Mouse (Mus musculus) megakaryocyte, adult 5-6 weeks (primary cell): ENCODE results near the gene Gmnn. TPM values are rescaled to one million over a fixed set of nuclear protein-coding genes. Genes with fewer than 3 reads are reported as not detected.
"Not testable (repeated sequence)": the region's sequence is repeated elsewhere in the genome, so short reads cannot be mapped to it uniquely, and the experiment has no call there.

Experiments used
- ATAC-seq: 2 replicates; pipeline ENCODE4 v1.8.0; 2016; ENCODE audit warnings: mild to moderate bottlenecking, inconsistent platforms; ENCODE audit not compliant: poor library complexity, severe bottlenecking
- total RNA-seq, 2 experiments: library from RNA; stranded (forward) in 1 of 2; stranded (reverse) in 1 of 2; fragments of 153-499, 151-499 nt in 1 of 2; fragments of 221-1000, 200-1000 nt in 1 of 2; gene quantifications; 2 replicates each; pipeline versions ENCODE4 v1.2.3 to v1.2.4; 2015 to 2017

The Gmnn gene
- total RNA-seq (2015) (161 and 181 TPM in 2 replicates), total RNA-seq (2017) (175 and 177 TPM in 2 replicates)

GRCm38 (mm10) chr13:24761403-24762227, at the start of gene Gmnn:
Gene Gmnn (minus strand): TSS chr13:24761923.
- ATAC-seq = peak; percentile 94

- no peak for ATAC-seq
Measured at GRCm38 (mm10) chr13:24806079-24806478, 44.4 kb upstream of the Gmnn start.

DNA sequence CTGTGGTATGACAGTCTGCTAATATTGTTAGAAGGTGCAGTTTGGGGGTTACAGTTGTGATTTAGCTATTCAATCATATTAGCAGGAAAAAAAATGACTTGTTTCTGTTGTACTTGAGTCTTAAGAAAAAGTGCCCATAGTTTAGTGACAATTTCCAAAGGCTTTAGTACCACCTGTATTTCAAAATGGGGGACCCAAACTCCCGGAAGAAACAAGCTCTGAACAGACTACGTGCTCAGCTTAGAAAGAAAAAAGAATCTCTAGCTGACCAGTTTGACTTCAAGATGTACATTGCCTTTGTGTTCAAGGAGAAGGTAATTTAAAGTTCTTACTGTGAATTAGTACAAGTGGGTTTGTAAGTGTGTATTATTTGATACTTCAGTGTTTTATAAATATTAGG, 41.5 kb upstream of the Gmnn start:
- no peak for ATAC-seq

GRCm38 (mm10) chr13:24802131-24802691, 40.5 kb upstream of the Gmnn start:
- peak; percentile 39 for ATAC-seq

GRCm38 (mm10) chr13:24801308-24801921, 39.7 kb upstream of the Gmnn start, which contains the start of gene BC005537:
Gene BC005537 (plus strand): TSS chr13:24801657.
- ATAC-seq = peak; percentile 58

DNA sequence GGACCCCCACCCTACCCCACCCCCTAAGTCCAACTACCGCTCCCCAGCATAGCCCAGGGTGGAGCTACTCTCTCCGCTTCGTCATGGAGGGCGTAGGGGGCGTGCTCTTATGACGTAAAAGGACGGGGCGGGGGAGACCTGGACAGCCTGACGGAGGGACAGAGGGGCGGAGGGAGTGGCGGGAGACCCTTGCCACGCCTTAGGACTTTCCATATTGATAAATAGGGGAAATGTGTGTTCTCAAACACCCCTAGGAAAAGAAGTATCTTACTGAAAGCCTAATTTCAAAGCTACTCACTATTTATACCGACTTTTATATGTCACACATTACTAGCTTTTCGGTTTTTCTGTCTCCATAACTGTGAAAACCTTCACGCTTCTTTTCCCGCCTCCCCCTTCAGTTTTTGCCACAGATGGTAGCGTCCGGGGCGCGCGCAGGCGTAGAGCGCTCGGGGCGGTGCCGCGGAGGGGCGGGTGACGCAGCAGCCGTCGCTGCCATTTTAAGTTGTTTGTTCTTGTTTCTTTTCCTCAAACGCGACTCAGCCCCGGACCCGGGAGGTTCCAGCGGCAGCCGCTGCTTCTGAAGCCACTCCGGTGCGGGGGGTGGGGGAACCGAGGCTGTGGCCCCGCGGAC, 39.1 kb upstream of the Gmnn start:
- ATAC-seq = peak; percentile 82

DNA sequence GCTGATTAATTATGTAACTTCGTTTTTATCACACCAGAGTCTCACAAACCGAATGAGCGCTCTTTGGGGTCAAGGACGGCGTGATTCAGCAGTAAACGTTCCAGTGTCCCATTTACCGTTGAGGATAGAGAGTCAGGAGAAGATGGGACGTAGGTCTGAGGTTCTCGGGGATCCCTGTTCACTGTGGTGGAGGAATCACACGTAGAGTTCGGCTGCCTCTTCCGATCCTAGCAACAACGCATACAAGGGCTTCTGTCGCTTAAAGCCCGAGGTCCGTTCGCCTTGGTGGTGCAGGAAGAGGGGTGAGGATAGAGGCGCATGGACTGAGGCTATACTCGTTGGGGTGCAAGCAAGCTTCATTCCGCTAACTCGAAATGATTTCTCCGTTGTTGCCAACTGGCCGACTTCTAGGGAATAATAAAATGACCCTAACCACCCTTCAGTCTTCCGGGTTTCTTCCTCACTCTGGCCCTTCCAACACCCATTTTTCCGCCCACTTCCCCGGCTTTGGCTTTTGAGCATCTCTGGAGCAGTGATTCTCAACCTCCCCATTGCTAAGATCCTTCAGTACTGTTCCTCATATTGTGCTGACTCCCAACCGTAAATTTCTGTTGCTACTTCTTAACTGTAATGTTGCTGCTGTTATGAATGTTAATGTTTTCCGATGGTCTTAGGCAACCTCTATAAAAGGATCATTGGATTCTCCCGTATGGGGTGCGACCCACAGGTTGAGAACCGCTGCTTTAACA, 38.4 kb upstream of the Gmnn start:
- ATAC-seq = peak; percentile 1; the same call in 1 of the 2 replicates

- ATAC-seq = no peak
Measured at GRCm38 (mm10) chr13:24799378-24799777, 37.7 kb upstream of the Gmnn start.

DNA sequence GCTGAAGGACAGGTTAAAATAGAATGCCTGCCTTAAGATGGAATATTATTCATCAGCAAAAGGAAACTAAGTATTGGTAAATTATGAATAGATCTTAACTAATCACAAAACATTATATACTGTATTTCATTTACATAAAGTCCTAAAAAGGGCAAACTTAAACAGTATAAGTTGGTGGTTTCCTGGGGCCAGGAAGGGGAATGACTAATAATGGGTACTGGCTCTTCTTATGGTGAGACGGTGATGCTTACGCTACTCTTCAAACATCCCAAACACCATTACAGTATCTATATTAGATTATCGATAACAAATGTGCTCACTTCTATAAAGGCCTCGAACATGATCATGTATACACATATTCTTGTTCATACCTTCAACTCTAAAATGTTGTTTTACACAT, 37.0 kb upstream of the Gmnn start:
- ATAC-seq = no peak

DNA sequence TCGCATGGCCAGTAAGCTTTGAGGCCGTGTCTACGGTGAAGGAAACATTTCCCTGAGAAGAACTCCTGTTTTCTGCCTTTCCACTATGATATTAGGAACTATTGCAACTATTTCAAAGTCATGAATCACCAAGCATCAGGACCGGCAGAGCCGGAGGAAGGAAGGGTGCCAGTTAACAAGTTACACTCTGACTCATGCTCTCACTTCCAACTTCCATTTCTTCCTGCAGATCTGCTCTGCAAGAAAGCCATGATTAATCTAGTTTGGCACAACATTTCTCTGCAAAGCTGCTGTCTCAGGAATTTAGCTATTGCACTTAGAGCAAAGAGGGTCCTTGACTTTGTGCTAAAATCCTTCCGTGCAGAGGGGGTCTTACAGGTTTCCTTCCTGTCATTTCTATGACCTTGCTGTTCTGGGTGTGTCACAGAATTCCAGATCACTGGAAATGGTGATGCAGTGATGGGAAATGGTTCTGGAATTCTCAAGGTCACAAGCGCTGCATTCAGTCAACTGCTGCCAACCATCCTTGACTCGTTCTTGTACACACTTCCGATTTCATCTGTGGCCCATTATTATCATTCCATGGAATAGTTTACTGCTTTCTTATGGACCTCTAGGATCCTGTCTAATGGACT, 30.8 kb upstream of the Gmnn start:
- peak; percentile 68 for ATAC-seq

DNA sequence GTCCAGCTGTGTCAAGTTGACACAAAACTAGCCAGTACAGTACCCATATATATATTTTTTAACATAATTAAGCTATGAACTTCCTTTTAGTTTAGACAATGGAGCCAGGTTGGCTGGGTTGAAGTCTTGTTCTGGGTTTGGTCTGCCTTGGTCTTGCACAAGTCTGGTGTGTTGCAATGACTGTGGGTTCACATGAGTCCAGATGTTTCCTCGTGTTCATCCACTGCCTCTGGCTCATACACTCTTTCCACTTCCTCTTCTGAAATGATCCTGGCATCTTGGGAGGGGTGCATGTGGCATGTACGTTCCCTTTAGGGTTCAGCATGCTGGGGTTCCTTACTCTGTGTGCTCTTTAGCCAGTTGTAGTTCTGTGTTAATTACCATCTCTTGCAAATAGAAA, 29.6 kb upstream of the Gmnn start:
- peak; percentile 96 for ATAC-seq

DNA sequence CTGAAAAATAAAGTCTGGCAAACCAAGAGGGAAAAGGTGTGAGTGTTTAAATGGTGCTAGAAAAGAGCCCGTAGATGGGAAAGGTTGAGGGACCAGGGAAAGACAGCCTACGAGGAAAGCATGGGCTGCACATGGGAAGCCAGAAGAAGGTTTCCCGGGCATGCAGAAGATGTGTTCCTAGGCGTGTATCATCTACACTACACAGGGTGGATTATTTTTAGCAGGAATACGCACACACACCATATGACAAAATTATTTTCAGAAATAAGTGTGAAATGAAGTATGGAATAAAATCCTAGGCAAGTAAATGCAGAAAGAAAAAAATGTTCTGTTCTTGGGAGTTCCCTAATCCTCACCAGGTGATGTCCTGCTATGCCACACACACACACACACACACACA, 25.8 kb upstream of the Gmnn start:
- no peak for ATAC-seq

GRCm38 (mm10) chr13:24786014-24786490, 24.3 kb upstream of the Gmnn start:
- ATAC-seq = peak; percentile 70

GRCm38 (mm10) chr13:24781916-24782315, 20.2 kb upstream of the Gmnn start:
- ATAC-seq = no peak

- no peak for ATAC-seq
Measured at GRCm38 (mm10) chr13:24778706-24779380, 17.1 kb upstream of the Gmnn start.

DNA sequence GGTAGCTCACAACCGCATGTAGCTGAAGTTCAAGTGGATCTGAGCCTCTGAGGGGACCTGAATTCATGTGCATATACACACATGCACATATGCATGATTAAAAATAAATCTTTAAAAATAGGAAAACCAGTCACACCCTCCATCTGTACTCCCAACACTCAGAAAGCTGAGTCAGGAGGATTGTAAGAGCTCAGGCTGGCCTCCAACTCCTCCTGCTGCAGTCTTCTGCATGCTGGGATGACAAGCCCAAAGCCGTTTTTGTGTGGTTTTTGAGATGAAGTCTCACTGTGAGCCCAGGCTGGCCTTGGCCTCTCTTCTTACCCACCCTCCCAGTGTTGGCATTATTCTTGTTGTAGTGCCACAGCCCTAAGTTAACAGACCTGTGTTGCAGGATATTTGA, 16.3 kb upstream of the Gmnn start:
- ATAC-seq = no peak

DNA sequence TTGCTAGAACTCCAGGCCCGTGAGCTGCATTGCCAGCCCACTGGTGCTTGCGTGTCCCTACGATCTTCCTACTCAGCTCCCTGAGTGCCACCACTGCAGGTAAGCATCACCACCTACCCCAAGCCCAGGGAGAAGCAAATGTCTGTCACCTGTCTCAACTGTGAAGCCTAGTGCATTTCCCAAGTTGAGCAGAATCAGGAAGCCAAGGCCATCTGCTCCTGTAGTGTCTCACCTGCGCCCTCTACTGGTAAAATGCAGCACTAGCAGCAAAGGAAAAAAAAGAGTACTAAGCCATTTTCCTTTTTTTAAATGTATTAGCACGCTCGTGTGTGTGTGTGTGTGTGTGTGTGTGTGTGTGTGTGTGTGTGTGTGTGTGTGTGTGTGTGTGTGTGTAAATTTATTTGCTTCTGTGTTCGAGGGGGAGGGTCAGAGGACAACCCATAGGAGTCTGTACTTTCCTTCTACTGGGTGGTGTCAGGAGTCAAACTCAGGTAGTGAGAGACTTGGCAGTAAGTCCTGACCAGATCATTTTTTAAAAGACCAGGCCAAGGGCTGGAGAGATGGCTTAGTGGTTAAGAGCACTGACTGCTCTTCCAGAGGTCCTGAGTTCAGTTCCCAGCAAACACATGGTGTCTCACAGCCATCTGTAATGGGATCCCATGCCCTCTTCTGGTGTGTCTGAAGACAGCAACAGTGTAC, 14.6 kb upstream of the Gmnn start:
- peak; percentile 94 for ATAC-seq

DNA sequence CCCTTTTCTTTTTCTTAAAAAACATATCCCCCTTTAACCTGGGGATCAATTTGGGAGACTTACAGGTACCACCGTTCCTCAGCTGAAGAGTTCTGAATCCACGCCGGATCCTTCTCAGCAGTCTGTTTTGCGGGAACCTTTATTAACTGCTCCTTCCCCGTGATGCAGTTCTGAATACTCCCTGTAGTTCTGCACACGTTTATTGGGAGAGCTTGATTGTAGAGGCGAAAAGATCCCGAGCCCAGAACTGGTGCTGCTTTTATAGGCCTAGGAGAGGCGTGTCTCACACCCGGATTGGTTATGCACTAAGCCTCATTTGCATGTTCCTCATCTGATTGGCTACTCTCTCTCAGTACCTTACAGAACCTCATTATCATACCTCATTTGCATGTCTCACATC, 9.8 kb upstream of the Gmnn start:
- ATAC-seq = not testable (repeated sequence)

DNA sequence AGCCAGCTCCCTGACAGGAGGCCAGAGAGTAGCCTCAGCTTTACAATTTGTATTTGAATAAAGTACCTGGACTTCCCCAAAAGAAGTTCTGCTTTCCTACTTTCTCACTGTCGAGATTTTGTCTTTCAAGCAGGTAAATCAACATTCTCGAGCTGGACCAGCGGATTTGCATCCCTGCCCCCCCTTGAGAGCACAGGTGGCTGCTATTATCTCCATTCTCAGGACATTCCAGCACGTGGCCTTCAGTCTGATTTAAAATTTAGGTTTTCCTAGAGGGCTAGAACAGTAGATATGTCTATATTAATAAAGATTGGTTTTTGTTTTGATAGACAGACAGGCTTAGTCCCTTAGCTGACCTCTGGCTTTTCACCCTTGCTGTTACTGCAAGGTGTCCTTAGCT, 6.1 kb upstream of the Gmnn start:
- ATAC-seq = not testable (repeated sequence)
